Mouse (Mus musculus) kidney, adult 8-10 months (tissue): ENCODE measurements around the gene Snx6.

Experiments
- DNase-seq, 2 experiments: peaks; one replicate each; pipeline ENCODE4 v3.0.0; 2022

The Snx6 gene

GRCm38 (mm10) chr12:54697791-54698250 lies 97.7 kb downstream of the Snx6 start:
- DNase-seq: no peak

- DNase-seq: peak in 1 of 2 experiments; percentile 38
Measured at GRCm38 (mm10) chr12:54697003-54697597, 98.4 kb downstream of the Snx6 start.
